Mouse (Mus musculus) liver, postnatal 0 days (tissue): ENCODE results near the gene Col6a1. TPM values are rescaled to one million over a fixed set of nuclear protein-coding genes. Genes with fewer than 3 reads are reported as not detected.

Source experiments
- ATAC-seq: fragments of 200-750 bp; cut with Nextera tagmentation; 2 replicates; pipeline ENCODE4 v1.8.0; 2017; ENCODE audit warnings: mild to moderate bottlenecking, moderate library complexity
- DNase-seq: peaks from one replicate; pipeline ENCODE4 v3.0.0-alpha.2; 2016
- H3K27ac ChIP-seq: fragments of 300-500 bp; sonication (generic); 2 replicates; pipeline ENCODE4 v1.5.1; 2014; ENCODE audit warnings: antibody characterized with exemption, moderate library complexity, mild to moderate bottlenecking, low read depth
- H3K27me3 ChIP-seq: fragments of 300-500 bp; sonication (generic); 2 replicates; pipeline ENCODE4 v1.6.1; 2014; ENCODE audit warnings: low read length, control low read depth, mixed read lengths; ENCODE audit not compliant: insufficient read depth
- H3K36me3 ChIP-seq: fragments of 300-500 bp; sonication (generic); replicated peaks from 2 replicates; pipeline ENCODE4 v1.6.1; 2014; ENCODE audit warnings: mild to moderate bottlenecking, control low read depth, low read length, moderate library complexity, mixed read lengths; ENCODE audit not compliant: insufficient read depth
- H3K4me1 ChIP-seq: fragments of 300-500 bp; sonication (generic); 2 replicates; pipeline ENCODE4 v1.6.1; 2014; ENCODE audit warnings: antibody characterized with exemption, mild to moderate bottlenecking, control low read depth; ENCODE audit not compliant: insufficient read depth
- H3K4me2 ChIP-seq: fragments of 300-500 bp; sonication (generic); 2 replicates; pipeline ENCODE4 v1.6.1; 2014; ENCODE audit warnings: low read depth, mild to moderate bottlenecking, low read length, moderate library complexity, mixed read lengths
- H3K4me3 ChIP-seq: fragments of 300-500 bp; sonication (generic); 2 replicates; pipeline ENCODE4 v1.5.1; 2014; ENCODE audit warnings: low read depth, low read length
- H3K9ac ChIP-seq: fragments of 300-500 bp; sonication (generic); replicated peaks from 2 replicates; pipeline ENCODE4 v1.6.1; 2014; ENCODE audit warnings: mild to moderate bottlenecking, moderate library complexity
- H3K9me3 ChIP-seq: fragments of 300-500 bp; sonication (generic); 2 replicates; pipeline ENCODE4 v1.6.1; 2016; ENCODE audit warnings: mild to moderate bottlenecking, control low read depth, low read length, mixed read lengths
- CTCF ChIP-seq: sonication (generic); IDR thresholded peaks from 2 replicates; pipeline ENCODE4 v1.5.1; 2016; ENCODE audit warnings: antibody characterized with exemption, low read depth
- EP300 ChIP-seq: IDR thresholded peaks from 2 replicates; pipeline ENCODE4 v1.6.1; 2016; ENCODE audit warnings: antibody characterized with exemption, low read depth, mild to moderate bottlenecking
- WGBS: fragments of 180-500 bp; shearing (Covaris S2); extraction: QIAGEN DNeasy Blood & Tissue Kit; methylation state at CpG from one replicate; pipeline ENCODE4 v1.1.7; 2014; ENCODE audit not compliant: insufficient replicate concordance; 5-methylcytosine and 5-hydroxymethylcytosine counted together
- polyA plus RNA-seq: library from polyadenylated mRNA; unstranded; fragments of >200 nt; fragmentation: Nextera tagmentation; extraction: Ambion mirVana; gene quantifications from 2 replicates; pipeline ENCODE4 v1.2.1, GENCODE M21; 2015

Gene Col6a1
- polyA plus RNA-seq, 1 experiment from 2014 or later: 8.7 TPM

DNA sequence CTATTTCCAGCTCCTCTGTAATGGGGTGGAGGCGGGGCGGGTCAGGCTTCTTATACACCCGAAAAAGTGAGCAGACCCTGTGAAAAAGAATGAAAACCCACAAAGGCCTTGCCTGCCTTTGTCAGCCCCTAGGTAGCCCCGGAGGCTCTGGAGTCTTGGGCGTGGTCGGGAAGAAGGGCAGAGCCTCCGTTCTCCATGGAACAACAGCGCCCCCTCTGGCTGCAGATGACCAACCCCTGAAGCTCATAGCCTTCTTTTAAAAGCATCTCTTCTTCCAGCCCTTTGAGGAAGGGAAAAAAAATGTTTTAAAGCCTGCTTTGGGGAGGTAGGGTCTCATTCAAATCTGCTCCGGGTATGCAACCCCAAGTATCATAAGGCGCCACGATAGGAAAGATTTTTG is 2.4 kb upstream of the Col6a1 start:
- H3K4me2 ChIP-seq: no peak overlapping the region
- 19% methylated on average over 11 of the region's 11 CpGs for WGBS
- no peak overlapping the region for H3K4me3 ChIP-seq
- DNase-seq (peak; percentile 74), ATAC-seq (no peak)
- no peaks in the 10 kb centered on the region for H3K9me3 ChIP-seq
- H3K27ac ChIP-seq: no peak overlapping the region
- TF ChIP-seq EP300: no peak
- TF ChIP-seq CTCF: peak; percentile 68
- no peaks in the 10 kb centered on the region for H3K36me3 ChIP-seq
- no peak overlapping the region for H3K9ac ChIP-seq
- 0 out of 2 replicates have a peak, but pooled peaks cover 4% of the 10 kb centered on the region for H3K27me3 ChIP-seq
- H3K4me1 ChIP-seq: no peaks in the 10 kb centered on the region

DNA sequence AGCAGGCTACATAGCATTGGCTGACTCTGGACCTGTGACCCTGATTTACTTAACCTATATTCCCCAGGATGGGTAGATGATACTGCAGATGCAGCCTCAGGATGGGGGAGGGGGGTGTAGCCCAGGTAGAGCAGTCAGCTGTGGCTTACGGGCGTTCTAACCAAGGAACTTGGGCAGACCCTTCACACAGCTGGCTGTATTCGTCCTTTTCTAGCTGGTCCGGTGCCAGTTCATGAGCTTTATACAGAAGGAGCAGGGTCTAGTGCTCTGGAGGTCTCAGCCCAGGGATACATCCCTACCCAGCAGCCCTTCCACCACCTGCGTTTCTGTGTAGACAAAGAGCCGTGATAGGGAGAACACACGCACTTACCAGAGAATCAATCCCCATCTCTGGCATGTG is 1.3 kb upstream of the Col6a1 start:
- peak; percentile 11 for DNase-seq
- Histone ChIP-seq H3K9me3 (no peaks in the 10 kb centered on the region), H3K27ac (no peak overlapping the region), H3K4me1 (no peaks in the 10 kb centered on the region), H3K4me3 (no peak overlapping the region), H3K4me2 (no peak overlapping the region), H3K36me3 (no peaks in the 10 kb centered on the region), H3K9ac (no peak overlapping the region), H3K27me3 (0 out of 2 replicates have a peak, but pooled peaks cover 4% of the 10 kb centered on the region)
- WGBS: 80% methylated on average over 7 of the region's 7 CpGs
- TF ChIP-seq EP300 (no peak), CTCF (no peak)
- no peak for ATAC-seq

DNA sequence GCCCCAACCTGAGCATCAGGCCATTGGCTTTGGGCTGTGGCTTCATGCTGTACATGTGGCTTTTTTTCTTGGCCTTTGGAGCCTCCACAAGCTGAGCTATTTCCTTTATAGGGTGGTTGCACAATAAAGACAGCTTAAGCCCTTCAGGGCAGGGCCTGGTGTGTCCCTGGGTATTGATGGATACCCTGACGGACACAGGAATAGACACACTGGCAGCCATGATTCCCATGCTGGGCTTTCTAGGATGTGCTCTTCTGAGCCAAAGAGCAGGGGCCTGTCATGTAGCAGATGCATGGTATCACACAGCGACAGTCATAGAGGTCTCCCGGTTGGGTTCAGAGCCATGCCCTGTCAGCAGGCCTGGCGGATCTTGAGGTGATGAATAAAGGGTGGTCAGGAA is 898 bp upstream of the Col6a1 start:
- Histone ChIP-seq H3K9ac (no peak overlapping the region), H3K4me1 (no peaks in the 10 kb centered on the region), H3K36me3 (no peaks in the 10 kb centered on the region), H3K4me2 (no peak overlapping the region), H3K27me3 (0 out of 2 replicates have a peak, but pooled peaks cover 4% of the 10 kb centered on the region), H3K9me3 (no peaks in the 10 kb centered on the region), H3K4me3 (no peak overlapping the region), H3K27ac (no peak overlapping the region)
- DNase-seq (no peak), ATAC-seq (no peak)
- 81% methylated on average over 4 of the region's 4 CpGs for WGBS
- no peak for TF ChIP-seq CTCF
- TF ChIP-seq EP300: no peak

DNA sequence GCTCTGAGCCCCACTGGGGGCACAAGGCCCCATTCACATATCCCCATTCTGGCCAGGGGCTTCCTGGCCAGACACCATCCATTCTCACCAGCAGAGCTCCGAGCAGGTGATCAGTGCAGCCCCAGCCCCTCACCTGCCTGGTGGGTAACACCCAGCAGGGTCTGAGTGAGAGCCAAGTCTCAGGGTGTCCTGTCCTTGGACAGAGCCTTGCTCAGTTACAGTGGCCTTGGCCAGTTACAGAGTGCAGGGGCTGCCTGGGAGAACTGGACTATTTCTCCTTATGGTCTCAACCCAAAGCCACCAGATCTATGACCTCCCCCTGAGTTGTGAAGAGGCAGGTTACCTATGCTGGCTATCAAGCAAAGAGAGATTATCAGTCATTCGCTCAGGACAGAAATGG is 871 bp downstream of the Col6a1 start:
- H3K4me2 ChIP-seq: 0 out of 2 replicates have a peak overlapping the region, but pooled peaks have one; percentile 13
- H3K9ac ChIP-seq: 0 out of 2 replicates have a peak overlapping the region, but pooled peaks have one; percentile 26
- no peak for TF ChIP-seq EP300
- no peaks in the 10 kb centered on the region for H3K36me3 ChIP-seq
- no peaks in the 10 kb centered on the region for H3K4me1 ChIP-seq
- no peaks in the 10 kb centered on the region for H3K9me3 ChIP-seq
- DNase-seq (no peak), ATAC-seq (no peak)
- H3K27ac ChIP-seq: no peak overlapping the region
- no peak overlapping the region for H3K4me3 ChIP-seq
- WGBS: 64% methylated on average over 2 of the region's 2 CpGs
- no peaks in the 10 kb centered on the region for H3K27me3 ChIP-seq

DNA sequence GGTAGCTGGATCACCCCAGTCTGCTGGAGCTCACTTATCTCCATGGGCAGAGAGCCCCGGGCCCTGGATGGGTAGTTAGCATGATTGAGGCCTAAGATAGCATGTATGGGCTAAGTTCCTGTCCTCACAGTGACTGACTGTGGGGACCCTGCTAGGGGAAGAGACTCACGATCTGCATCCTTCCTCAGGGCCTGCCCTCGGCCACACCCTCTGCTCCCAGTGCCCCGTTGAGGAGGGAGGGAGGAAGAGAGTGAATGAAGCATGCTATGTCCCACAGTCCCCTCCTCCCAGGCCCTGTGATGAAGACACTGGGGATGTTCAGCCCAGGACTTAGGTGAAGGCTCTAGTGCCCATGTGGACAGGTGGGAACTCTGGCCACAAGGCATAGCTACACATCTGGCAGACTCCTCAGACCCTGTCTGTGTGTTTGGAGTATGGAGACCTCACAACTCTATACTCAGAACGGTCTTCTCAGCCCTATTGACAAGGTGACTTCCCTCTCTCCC is 1.7 kb downstream of the Col6a1 start:
- WGBS: 36% methylated on average over 3 of the region's 5 CpGs
- ATAC-seq: no peak
- H3K4me2 ChIP-seq: no peak overlapping the region
- no peaks in the 10 kb centered on the region for H3K27me3 ChIP-seq
- H3K9me3 ChIP-seq: no peaks in the 10 kb centered on the region
- H3K9ac ChIP-seq: no peak overlapping the region
- TF ChIP-seq CTCF (no peak), EP300 (no peak)
- H3K36me3 ChIP-seq: no peaks in the 10 kb centered on the region
- no peak overlapping the region for H3K4me3 ChIP-seq
- no peak overlapping the region for H3K27ac ChIP-seq
- peak; percentile 11 for DNase-seq
- H3K4me1 ChIP-seq: no peaks in the 10 kb centered on the region

DNA sequence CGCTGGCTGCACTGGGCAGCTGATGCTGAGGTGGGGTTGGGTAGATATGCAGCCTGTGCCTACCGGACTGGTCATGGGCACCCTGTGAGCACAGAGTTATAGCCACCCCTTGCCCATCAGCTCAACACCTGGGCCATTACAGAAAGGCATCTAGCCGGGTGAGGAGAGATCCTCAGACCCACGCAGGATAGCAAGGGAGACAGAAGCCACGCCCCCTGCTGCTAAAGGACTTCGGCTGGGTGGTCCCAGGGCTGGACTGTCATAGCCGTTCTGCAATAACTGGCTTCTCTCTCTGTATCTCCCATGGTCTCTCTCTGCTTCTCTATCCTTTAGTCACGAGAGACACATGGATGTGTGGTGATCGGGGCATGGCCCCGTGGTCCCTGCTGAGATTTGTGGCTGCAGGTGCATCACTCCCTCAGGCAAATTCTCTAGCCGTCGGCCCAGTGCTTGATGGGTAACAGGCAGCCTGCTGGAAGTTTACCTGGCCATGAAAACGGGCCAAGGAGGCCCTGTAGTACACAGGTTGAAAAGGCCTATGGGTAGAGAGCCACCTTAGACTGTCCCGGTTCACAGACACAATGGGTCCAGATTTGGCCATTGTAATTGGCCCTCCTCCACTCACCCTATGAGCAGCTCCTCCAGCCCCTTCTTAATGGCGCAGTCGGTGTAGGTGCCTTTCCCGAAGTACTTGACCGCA is 3.1 kb downstream of the Col6a1 start:
- Histone ChIP-seq H3K27ac (no peak overlapping the region), H3K4me3 (no peak overlapping the region), H3K4me2 (no peak overlapping the region), H3K36me3 (no peaks in the 10 kb centered on the region), H3K27me3 (no peaks in the 10 kb centered on the region), H3K4me1 (no peaks in the 10 kb centered on the region), H3K9ac (no peak overlapping the region), H3K9me3 (no peaks in the 10 kb centered on the region)
- DNase-seq (no peak), ATAC-seq (no peak)
- WGBS: 81% methylated on average over 16 of the region's 18 CpGs
- no peak for TF ChIP-seq CTCF
- no peak for TF ChIP-seq EP300
